ENCODE assay signal across 8 mouse cellular contexts in genomic region chr3:95666124-95666844, GRCm38 (mm10). TPM values are rescaled to one million over a fixed set of nuclear protein-coding genes. Genes with fewer than 3 reads are reported as not detected.
DNase-seq lines count a peak whose midpoint lies in the region; ATAC-seq and TF ChIP-seq lines count a peak whose summit lies in the region.

No protein-coding gene starts in this region.

- peak; percentile 55 for ATAC-seq in CD4-positive, CD25-positive, alpha-beta regulatory T cell, adult 4 months
- peak; percentile 87 for ATAC-seq in erythroblast, adult 5-6 weeks (replicated peaks; ENCODE audit: low FRiP score, poor library complexity, severe bottlenecking)

- no peak for TF ChIP-seq CTCF in liver, adult 2 months (IDR thresholded peaks at IDR 0.05; ENCODE audit: low read depth, low read length)

- intact Hi-C loops in left cerebral cortex, postnatal 25 days (cut with DNase I), result no loop called here

- peaks cover 6% of the 10 kb centered on the region for H3K79me2 ChIP-seq in liver, adult 2 months (ENCODE audit: control insufficient read depth, insufficient read depth, low read length)

- H3K27me3 ChIP-seq in liver, adult 2 months (ENCODE audit: control insufficient read depth, insufficient read depth, low read length), result no peaks in the 10 kb centered on the region

- H3K27ac ChIP-seq in liver, adult 2 months (replicated peaks; ENCODE audit: insufficient read depth, low read depth, low read length), result peak overlapping the region; percentile 88

- H3K4me1 ChIP-seq in liver, adult 2 months (ENCODE audit: control insufficient read depth, insufficient read depth, low read length), result peaks cover 63% of the 10 kb centered on the region

- no peak overlapping the region for H3K4me3 ChIP-seq in liver, adult 2 months (ENCODE audit: insufficient read depth, low read depth, low read length)

- no peak for TF ChIP-seq POLR2A in liver, adult 2 months (IDR thresholded peaks at IDR 0.05; ENCODE audit: extremely low read depth, insufficient read depth, low read length)

- 7% methylated on average over 6 of the region's 6 CpGs for WGBS in liver, adult 2 months

- H3K36me3 ChIP-seq in liver, adult 2 months (ENCODE audit: control insufficient read depth, insufficient read depth, low read length), result peaks cover 28% of the 10 kb centered on the region

- no peak overlapping the region for H3K9ac ChIP-seq in liver, adult 2 months (ENCODE audit: low read depth, low read length)

- peak; percentile 21 for DNase-seq in MN1 (ENCODE audit: low spot score)
- peak; percentile 84 for DNase-seq in liver, adult 2 months (ENCODE audit: extremely low read depth, low read depth, low spot score)
- peak; percentile 80 to 83 for DNase-seq in spleen, postnatal 4 days (ENCODE audit: low spot score in 2 of 2)
- DNase-seq in cerebellum, adult 11-12 months, result no peak
- DNase-seq in left cerebral cortex, postnatal 25 days (ENCODE audit: low spot score in 2 of 2), result no peak
- DNase-seq in layer of hippocampus, adult 8-10 months (ENCODE audit: low spot score in 2 of 2), result no peak

RNA-seq across cellular contexts. Expression of gene Mcl1, which starts 7.7 kb away (rescaled TPM):
- polyA plus RNA-seq in CD4-positive, CD25-positive, alpha-beta regulatory T cell, adult 4 months (2017; shearing (Covaris generic)), result 10 to 100 TPM; 61.0 to 96.6 TPM
- 83.2 and 113 TPM in 2 replicates for total RNA-seq in erythroblast, adult 5-6 weeks (2015; ENCODE audit: low replicate concordance)
- total RNA-seq in erythroblast, adult 5-6 weeks (2017; ENCODE audit: low replicate concordance), result 70.6 and 76.3 TPM in 2 replicates
- 57.5 and 92.2 TPM in 2 replicates for total RNA-seq in liver, adult 2 months (2014; rRNA removed)
- 38.7 and 39.4 TPM in 2 replicates for polyA plus RNA-seq in liver, adult 2 months (2012; rRNA removed)
- 10 to 100 TPM; 58.4 to 59.6 TPM for total RNA-seq in left cerebral cortex, postnatal 25 days (2021)
- total RNA-seq in layer of hippocampus, adult 8-10 months (2022), result 10 to 100 TPM; 55.1 to 73.6 (median 61.1) TPM

RNA-seq across cellular contexts. Expression of gene Adamtsl4, which starts 21.4 kb away (rescaled TPM):
- 1 to 10 TPM; 2.3 to 5.2 TPM for polyA plus RNA-seq in CD4-positive, CD25-positive, alpha-beta regulatory T cell, adult 4 months (2017; shearing (Covaris generic))
- not detected in 2 replicates for total RNA-seq in erythroblast, adult 5-6 weeks (2015; ENCODE audit: low replicate concordance)
- total RNA-seq in erythroblast, adult 5-6 weeks (2017; ENCODE audit: low replicate concordance), result not detected in 2 replicates
- total RNA-seq in liver, adult 2 months (2014; rRNA removed), result 0.55 and 1.6 TPM in 2 replicates
- polyA plus RNA-seq in liver, adult 2 months (2012; rRNA removed), result 2.5 and 4.7 TPM in 2 replicates
- 1 to 10 TPM; 4.1 to 4.6 TPM for total RNA-seq in left cerebral cortex, postnatal 25 days (2021)
- 10 to 100 TPM in 2 of 4 experiments, 1 to 10 TPM in 2; 5.2 to 17.9 (median 10.4) TPM for total RNA-seq in layer of hippocampus, adult 8-10 months (2022)

RNA-seq across cellular contexts. Expression of gene Ensa, which starts 41.5 kb away (rescaled TPM):
- polyA plus RNA-seq in CD4-positive, CD25-positive, alpha-beta regulatory T cell, adult 4 months (2017; shearing (Covaris generic)), result 10 to 100 TPM; 81.6 to 97.8 TPM
- total RNA-seq in erythroblast, adult 5-6 weeks (2015; ENCODE audit: low replicate concordance), result 30.9 and 34.1 TPM in 2 replicates
- 52.8 and 58.1 TPM in 2 replicates for total RNA-seq in erythroblast, adult 5-6 weeks (2017; ENCODE audit: low replicate concordance)
- 23.5 and 25.1 TPM in 2 replicates for total RNA-seq in liver, adult 2 months (2014; rRNA removed)
- 5.0 and 5.2 TPM in 2 replicates for polyA plus RNA-seq in liver, adult 2 months (2012; rRNA removed)
- total RNA-seq in left cerebral cortex, postnatal 25 days (2021), result 100 to 1,000 TPM; 366 to 382 TPM
- total RNA-seq in layer of hippocampus, adult 8-10 months (2022), result 100 to 1,000 TPM; 286 to 320 (median 297) TPM

Comparison
In these comparisons a context has a peak if more than half of its experiments do, and no peak if none do; other contexts are left out.
1. DNase-seq: peak in MN1 (single experiment), liver, adult 2 months (single experiment) and spleen, postnatal 4 days (2 of 2); none in cerebellum, adult 11-12 months (single experiment), left cerebral cortex, postnatal 25 days (0 of 2) and layer of hippocampus, adult 8-10 months (0 of 2).
2. RNA of gene Ensa, which starts 41.5 kb away (total RNA-seq): 366 to 382 TPM in left cerebral cortex, postnatal 25 days and 286 to 320 TPM in layer of hippocampus, adult 8-10 months; 30.9 to 58.1 TPM in erythroblast, adult 5-6 weeks and 23.5 to 25.1 TPM in liver, adult 2 months; every median in the first group is over 4 times any median in the second.